Mouse (Mus musculus): ENCODE data around the gene Ltc4s. TPM values are rescaled to one million over a fixed set of nuclear protein-coding genes. Genes with fewer than 3 reads are reported as not detected.

Gene Ltc4s
- polyA plus RNA-seq, 1 experiment from 2014 or later = not detected

GRCm38 (mm10) chr11:50233993-50234392 is 4.4 kb downstream of the Ltc4s start:
- ChIA-PET POLR2A (no interaction called here), CTCF (no interaction called here)
- DNase-seq (ENCODE audit: low read depth, low spot score) = no peak
- in situ Hi-C loops (cut with MboI; ENCODE audit: low pct_unique_long_range_greater_than_20kb) = no loop called here
- ATAC-seq = no peak
- TF ChIP-seq CTCF (IDR thresholded peaks at IDR 0.05) = no peak
- no peaks in the 10 kb centered on the region for H3K27me3 ChIP-seq

- H3K27me3 ChIP-seq = no peaks in the 10 kb centered on the region
- ATAC-seq = no peak
- ChIA-PET CTCF (no interaction called here), POLR2A (no interaction called here)
- no peak for TF ChIP-seq CTCF (IDR thresholded peaks at IDR 0.05)
- DNase-seq (ENCODE audit: low read depth, low spot score) = no peak
- in situ Hi-C loops (cut with MboI; ENCODE audit: low pct_unique_long_range_greater_than_20kb) = no loop called here
Observed at GRCm38 (mm10) chr11:50233022-50233421, 5.4 kb downstream of the Ltc4s start.

- TF ChIP-seq CTCF (IDR thresholded peaks at IDR 0.05) = no peak
- no peaks in the 10 kb centered on the region for H3K27me3 ChIP-seq
- DNase-seq (ENCODE audit: low read depth, low spot score) (no peak), ATAC-seq (no peak)
- in situ Hi-C loops (cut with MboI; ENCODE audit: low pct_unique_long_range_greater_than_20kb) = no loop called here
- CTCF ChIA-PET = interaction anchor here (0.6 to 1.2 kb wide), 4 partner anchors 14 to 94 kb away, joined by 3 to 4 read pairs (median 3); no protein-coding TSS in a partner anchor
- POLR2A ChIA-PET = interaction anchor here (1.0 kb wide), 1 partner anchor 21 kb away, joined by 3 read pairs; the partner anchor contains the start of genes Mgat4b and Sqstm1
Observed at GRCm38 (mm10) chr11:50231411-50231810, 7.0 kb downstream of the Ltc4s start.

GRCm38 (mm10) chr11:50230481-50231304 is 7.7 kb downstream of the Ltc4s start:
- ATAC-seq (no peak), DNase-seq (ENCODE audit: low read depth, low spot score) (no peak)
- CTCF ChIA-PET = interaction anchor here (1.1 kb wide), 1 partner anchor 93 kb away, joined by 3 read pairs; no protein-coding TSS in a partner anchor
- H3K27me3 ChIP-seq = no peaks in the 10 kb centered on the region
- POLR2A ChIA-PET = interaction anchor here (1.0 kb wide), 1 partner anchor 20 kb away, joined by 3 read pairs; the partner anchor contains the start of genes Mgat4b and Sqstm1
- in situ Hi-C loops (cut with MboI; ENCODE audit: low pct_unique_long_range_greater_than_20kb) = no loop called here
- no peak for TF ChIP-seq CTCF (IDR thresholded peaks at IDR 0.05)

- ChIA-PET CTCF (interaction anchor here (1.0 to 1.6 kb wide), 3 partner anchors 68 to 134 kb away, joined by 3 to 7 read pairs (median 4); partner anchors contain the start of gene Cby3), POLR2A (interaction anchor here (0.5 to 1.5 kb wide), 5 partner anchors 17 to 63 kb away, joined by 3 read pairs; partner anchors contain the start of genes Maml1, Mgat4b and Sqstm1)
- DNase-seq (ENCODE audit: low read depth, low spot score) (no peak), ATAC-seq (no peak)
- H3K27me3 ChIP-seq = no peaks in the 10 kb centered on the region
- TF ChIP-seq CTCF (IDR thresholded peaks at IDR 0.05) = no peak
- in situ Hi-C loops (cut with MboI; ENCODE audit: low pct_unique_long_range_greater_than_20kb) = loop anchor here (5.0 kb wide), 1 partner anchor 67 kb away; no protein-coding TSS in a partner anchor
Observed at GRCm38 (mm10) chr11:50229252-50229910, 9.0 kb downstream of the Ltc4s start.

GRCm38 (mm10) chr11:50228772-50229171 is 9.6 kb downstream of the Ltc4s start:
- ChIA-PET CTCF (interaction anchor here (1.4 to 1.6 kb wide), 2 partner anchors 67 to 135 kb away, joined by 4 to 7 read pairs; no protein-coding TSS in a partner anchor), POLR2A (interaction anchor here (1.0 to 1.5 kb wide), 4 partner anchors 16 to 64 kb away, joined by 3 read pairs; partner anchors contain the start of genes Maml1, Mgat4b and Sqstm1)
- no peak for ATAC-seq
- no peak for TF ChIP-seq CTCF (IDR thresholded peaks at IDR 0.05)
- in situ Hi-C loops (cut with MboI; ENCODE audit: low pct_unique_long_range_greater_than_20kb) = loop anchor here (5.0 kb wide), 1 partner anchor 66 kb away; no protein-coding TSS in a partner anchor
- DNase-seq (ENCODE audit: low read depth, low spot score) = no peak
- H3K27me3 ChIP-seq = no peaks in the 10 kb centered on the region

GRCm38 (mm10) chr11:50227736-50228135 is 10.7 kb downstream of the Ltc4s start:
- no peaks in the 10 kb centered on the region for H3K27me3 ChIP-seq
- in situ Hi-C loops (cut with MboI; ENCODE audit: low pct_unique_long_range_greater_than_20kb) = loop anchor here (5.0 kb wide), 1 partner anchor 65 kb away; no protein-coding TSS in a partner anchor
- ATAC-seq (no peak), DNase-seq (ENCODE audit: low read depth, low spot score) (no peak)
- ChIA-PET POLR2A (interaction anchor here (8.0 kb wide), 1 partner anchor 16 kb away, joined by 60 read pairs; the partner anchor contains the start of genes Mgat4b and Sqstm1), CTCF (interaction anchor here (1.8 kb wide), 1 partner anchor 66 kb away, joined by 8 read pairs; no protein-coding TSS in a partner anchor)
- no peak for TF ChIP-seq CTCF (IDR thresholded peaks at IDR 0.05)

GRCm38 (mm10) chr11:50227226-50227625 is 11.2 kb downstream of the Ltc4s start:
- CTCF ChIA-PET = interaction anchor here (1.0 to 1.8 kb wide), 2 partner anchors 66 to 96 kb away, joined by 3 to 8 read pairs; partner anchors contain the start of gene Tbc1d9b
- ATAC-seq = no peak
- DNase-seq (ENCODE audit: low read depth, low spot score) = no peak
- in situ Hi-C loops (cut with MboI; ENCODE audit: low pct_unique_long_range_greater_than_20kb) = loop anchor here (5.0 kb wide), 1 partner anchor 65 kb away; no protein-coding TSS in a partner anchor
- POLR2A ChIA-PET = interaction anchor here (0.6 to 8.0 kb wide), 3 partner anchors 12 to 17 kb away, joined by 3 to 60 read pairs (median 3); partner anchors contain the start of genes Mgat4b and Sqstm1
- no peak for TF ChIP-seq CTCF (IDR thresholded peaks at IDR 0.05)
- H3K27me3 ChIP-seq = no peaks in the 10 kb centered on the region

GRCm38 (mm10) chr11:50226406-50226805 is 12.0 kb downstream of the Ltc4s start:
- POLR2A ChIA-PET = interaction anchor here (0.9 to 8.0 kb wide), 4 partner anchors 9 to 65 kb away, joined by 3 to 60 read pairs (median 4); partner anchors contain the start of genes Mgat4b and Sqstm1
- TF ChIP-seq CTCF (IDR thresholded peaks at IDR 0.05) = no peak
- in situ Hi-C loops (cut with MboI; ENCODE audit: low pct_unique_long_range_greater_than_20kb) = loop anchor here (5.0 kb wide), 1 partner anchor 64 kb away; no protein-coding TSS in a partner anchor

More at GRCm38 (mm10) chr11:50226406-50226805, 12.0 kb downstream of the Ltc4s start:
- CTCF ChIA-PET = interaction anchor here (0.8 to 1.3 kb wide), 4 partner anchors 12 to 95 kb away, joined by 3 read pairs; partner anchors contain the start of gene Tbc1d9b
- DNase-seq (ENCODE audit: low read depth, low spot score) (no peak), ATAC-seq (no peak)
- H3K27me3 ChIP-seq = no peaks in the 10 kb centered on the region
